Mouse (Mus musculus): Measurements from ENCODE around the gene Epo.

The Epo gene

GRCm38 (mm10) chr5:137533117-137533827, at the start of gene Epo, which contains the start of gene Gnb2:
Epo (minus strand) TSS chr5:137533242.
Gnb2 (minus strand) TSS chr5:137533510.
- DNase-seq: peak; percentile 99

GRCm38 (mm10) chr5:137582702-137583101, 49.7 kb upstream of the Epo start:
- DNase-seq: no peak

GRCm38 (mm10) chr5:137580246-137580645, 47.2 kb upstream of the Epo start:
- DNase-seq: no peak

- no peak for DNase-seq
Measured at GRCm38 (mm10) chr5:137574470-137574901, 41.4 kb upstream of the Epo start.

GRCm38 (mm10) chr5:137570691-137571586, 37.9 kb upstream of the Epo start:
- no peak for DNase-seq

- no peak for DNase-seq
Measured at GRCm38 (mm10) chr5:137570181-137570580, 37.1 kb upstream of the Epo start.

GRCm38 (mm10) chr5:137569665-137570064, 36.6 kb upstream of the Epo start, which contains the start of gene Tfr2:
Tfr2 (plus strand) TSS chr5:137569840.
- peak; percentile 63 for DNase-seq

GRCm38 (mm10) chr5:137569031-137569430, 36.0 kb upstream of the Epo start:
- no peak for DNase-seq

GRCm38 (mm10) chr5:137568223-137568798, 35.3 kb upstream of the Epo start:
- no peak for DNase-seq

GRCm38 (mm10) chr5:137566416-137566815, 33.4 kb upstream of the Epo start:
- DNase-seq: no peak

GRCm38 (mm10) chr5:137565744-137566143, 32.7 kb upstream of the Epo start:
- DNase-seq: no peak

- DNase-seq: no peak
Measured at GRCm38 (mm10) chr5:137562965-137563364, 29.9 kb upstream of the Epo start.

GRCm38 (mm10) chr5:137561556-137561955, 28.5 kb upstream of the Epo start:
- DNase-seq: no peak

- DNase-seq: no peak
Measured at GRCm38 (mm10) chr5:137553898-137554297, 20.9 kb upstream of the Epo start.

GRCm38 (mm10) chr5:137553411-137553837, 20.4 kb upstream of the Epo start, which contains the start of gene Actl6b:
Actl6b (plus strand) TSS chr5:137553517.
- DNase-seq: peak; percentile 76

GRCm38 (mm10) chr5:137553000-137553399, 20.0 kb upstream of the Epo start:
- DNase-seq: no peak

GRCm38 (mm10) chr5:137551119-137551518, 18.1 kb upstream of the Epo start:
- no peak for DNase-seq

- DNase-seq: no peak
Measured at GRCm38 (mm10) chr5:137549840-137550239, 16.8 kb upstream of the Epo start.

GRCm38 (mm10) chr5:137545596-137545995, 12.6 kb upstream of the Epo start:
- DNase-seq: no peak

GRCm38 (mm10) chr5:137544926-137545325, 11.9 kb upstream of the Epo start:
- no peak for DNase-seq

GRCm38 (mm10) chr5:137541768-137542540, 8.9 kb upstream of the Epo start:
- DNase-seq: no peak

GRCm38 (mm10) chr5:137540991-137541390, 7.9 kb upstream of the Epo start:
- no peak for DNase-seq

All from thymus, postnatal 14 days (tissue).